Mouse (Mus musculus) cerebellum, adult 18-20 months (tissue): ENCODE data around the gene Cacna1d.

Source experiments
- DNase-seq, 2 experiments: peaks; one replicate each; pipeline ENCODE4 v3.0.0; 2021

Gene Cacna1d

GRCm38 (mm10) chr14:30363487-30364167 lies 127.6 kb downstream of the Cacna1d start:
- no peak for DNase-seq

GRCm38 (mm10) chr14:30362370-30362769 lies 128.9 kb downstream of the Cacna1d start:
- DNase-seq, result no peak

- DNase-seq, result no peak
Observed at GRCm38 (mm10) chr14:30360478-30360877, 130.8 kb downstream of the Cacna1d start.

DNA sequence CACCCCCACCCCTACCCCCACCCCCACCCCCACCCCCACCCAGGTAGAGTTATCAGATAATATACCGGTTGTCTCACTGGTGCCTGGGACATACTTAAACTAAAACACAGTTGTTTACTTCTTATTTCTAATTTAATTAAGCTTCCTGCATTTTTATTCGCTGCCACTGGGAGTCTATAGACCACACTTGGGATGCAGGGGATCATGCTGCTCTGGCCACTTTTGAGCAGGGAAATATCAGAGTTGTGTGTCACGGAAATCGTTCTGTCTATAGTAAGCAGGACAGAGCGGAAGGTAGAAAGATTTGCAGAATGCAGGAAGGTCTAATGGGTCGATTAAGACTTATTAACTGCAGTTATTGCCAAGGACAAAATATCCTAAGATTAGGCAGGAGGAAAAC lies 131.3 kb downstream of the Cacna1d start:
- no peak for DNase-seq

DNA sequence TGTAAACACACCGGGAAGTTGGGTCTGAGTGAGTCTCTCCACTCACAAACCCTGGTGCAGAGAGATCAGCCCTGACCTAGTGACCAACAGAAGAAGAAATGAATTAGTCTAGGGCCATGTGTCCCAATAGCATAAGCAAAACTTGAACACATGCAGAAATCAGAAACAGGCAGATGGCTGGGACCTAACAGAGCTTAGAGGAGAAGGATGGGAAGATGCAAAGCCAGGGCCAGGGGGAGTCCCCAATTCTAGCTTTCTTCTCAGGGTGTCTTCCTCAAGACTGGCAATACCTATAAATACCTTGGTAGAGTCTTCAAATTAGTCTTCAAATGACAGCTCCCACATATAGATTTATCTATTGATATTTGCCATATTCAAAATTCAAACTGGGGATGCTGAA lies 133.2 kb downstream of the Cacna1d start:
- no peak for DNase-seq

DNA sequence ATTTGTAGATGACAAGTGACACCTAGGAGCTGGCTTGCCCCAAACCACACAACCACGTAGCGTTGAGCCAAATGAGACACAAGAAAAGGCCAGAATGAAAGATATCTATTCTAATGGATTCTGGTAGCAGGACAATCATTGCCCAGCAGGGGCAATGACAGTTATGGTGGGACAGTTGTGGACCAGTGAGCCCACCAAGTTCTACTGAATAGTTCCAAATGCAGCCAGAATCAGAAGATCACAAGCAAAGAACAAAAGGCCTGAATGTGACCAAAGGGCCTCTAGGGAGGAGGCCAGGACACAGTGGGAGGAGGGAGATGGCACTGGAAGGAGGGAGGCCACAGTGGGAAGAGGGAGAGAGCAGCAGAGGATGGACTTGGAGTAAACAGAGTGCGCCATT lies 134.8 kb downstream of the Cacna1d start:
- no peak for DNase-seq

- DNase-seq, result no peak
Observed at GRCm38 (mm10) chr14:30354761-30355160, 136.5 kb downstream of the Cacna1d start.

DNA sequence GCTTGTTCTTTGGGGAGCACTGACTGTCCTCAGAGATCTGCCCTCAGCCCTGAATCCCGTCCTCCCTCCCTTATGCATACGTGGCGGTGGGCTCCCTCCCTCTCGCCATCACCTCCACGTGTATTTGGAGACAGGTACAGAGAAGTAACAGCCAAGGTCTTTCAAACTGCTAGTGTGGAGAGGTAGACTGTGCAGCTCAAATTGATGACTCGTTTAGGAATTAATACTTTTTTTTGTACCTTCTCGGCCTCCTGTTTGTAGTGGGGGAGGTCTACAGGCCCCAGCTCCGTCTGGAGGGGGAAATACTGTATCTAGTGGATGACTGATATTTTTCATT lies 137.2 kb downstream of the Cacna1d start:
- no peak for DNase-seq

DNA sequence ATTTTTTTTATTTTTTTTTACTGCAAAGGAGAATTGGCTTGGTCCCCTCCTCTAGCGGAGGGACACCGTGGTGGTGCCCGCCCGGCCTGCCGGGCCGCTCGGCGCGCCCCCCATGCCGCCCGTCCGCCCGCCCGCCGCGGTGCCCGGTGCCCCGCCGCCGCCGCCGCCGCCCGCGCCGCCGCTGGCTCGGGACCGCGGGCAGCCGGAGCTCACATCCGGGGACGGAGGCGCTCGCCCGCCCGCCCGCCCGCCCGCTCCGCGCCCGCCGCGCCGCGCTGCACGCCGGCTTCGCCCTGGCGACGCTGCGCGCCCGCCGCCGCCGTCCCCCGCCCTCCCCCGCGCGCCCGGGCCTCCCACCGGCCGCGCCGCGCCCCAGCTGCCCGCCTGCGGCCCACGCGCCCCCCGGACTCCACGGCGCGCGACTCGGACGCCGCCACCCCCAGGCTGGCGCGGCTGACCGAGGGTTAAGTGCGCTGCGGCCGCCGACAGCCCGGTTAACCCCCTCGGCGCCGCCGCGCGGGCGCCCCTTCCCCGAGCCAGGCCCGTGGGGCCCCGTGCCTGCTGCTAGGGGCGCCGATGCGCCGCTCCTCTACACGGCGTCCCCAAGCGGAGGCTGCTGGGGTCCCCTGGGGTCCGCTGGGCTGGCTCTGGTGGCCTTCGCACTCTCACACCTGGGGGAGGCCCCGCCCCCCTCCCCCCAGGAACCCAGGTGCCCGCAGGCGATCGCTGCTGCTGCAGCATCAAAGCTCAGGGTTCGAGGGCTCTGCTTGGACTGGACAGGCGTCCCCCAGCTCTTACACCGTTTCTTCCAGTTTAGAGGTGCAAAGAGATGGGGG lies 137.7 kb downstream of the Cacna1d start:
- DNase-seq, result peak; percentile 19 to 61

- DNase-seq, result peak; percentile 33 to 40
Observed at GRCm38 (mm10) chr14:30352951-30353270, 138.3 kb downstream of the Cacna1d start.

GRCm38 (mm10) chr14:30352061-30352950 lies 138.9 kb downstream of the Cacna1d start:
- peak; percentile 48 to 58 for DNase-seq

- no peak for DNase-seq
Observed at GRCm38 (mm10) chr14:30350285-30350684, 141.0 kb downstream of the Cacna1d start.

GRCm38 (mm10) chr14:30344948-30345865 lies 146.0 kb downstream of the Cacna1d start:
- peak; percentile 35 to 49 for DNase-seq

DNA sequence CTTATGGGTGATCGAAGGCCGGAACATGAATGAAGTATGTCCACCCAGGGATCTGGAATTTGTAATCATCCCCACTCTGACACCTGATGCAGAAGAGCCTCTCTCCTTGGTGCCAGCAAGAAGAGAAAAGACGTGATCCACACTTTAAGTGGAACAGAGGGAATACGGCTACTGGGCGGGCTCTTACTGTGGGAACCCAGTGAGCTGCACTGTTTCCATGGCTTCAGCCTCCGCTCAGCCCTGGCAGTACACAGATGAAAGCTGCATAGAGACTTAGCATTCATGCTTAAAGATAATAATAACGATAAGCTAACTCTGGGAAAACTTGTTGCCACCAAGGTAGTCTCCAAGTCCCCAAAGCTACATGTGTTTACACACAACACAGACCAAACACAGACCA lies 147.5 kb downstream of the Cacna1d start:
- DNase-seq, result no peak

GRCm38 (mm10) chr14:30341825-30342590 lies 149.2 kb downstream of the Cacna1d start:
- no peak for DNase-seq

DNA sequence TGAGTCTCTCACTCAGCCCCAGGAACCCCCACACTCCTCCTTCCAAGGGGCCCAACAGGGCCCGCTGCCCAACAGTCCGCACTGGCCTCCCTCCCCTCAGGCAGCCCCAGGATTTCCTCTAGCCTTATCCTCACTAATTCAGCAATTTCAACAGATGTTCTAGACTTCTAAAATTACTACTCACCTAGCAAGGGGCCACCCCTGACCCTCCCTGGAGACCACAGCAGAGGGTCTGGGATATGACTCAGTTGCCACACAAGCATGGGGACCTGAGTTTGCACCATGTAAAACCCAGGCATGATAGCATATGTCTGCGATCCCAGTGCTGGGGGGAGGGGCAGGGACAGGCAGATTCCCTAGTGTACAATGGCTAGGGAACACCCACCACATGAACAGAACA lies 151.1 kb downstream of the Cacna1d start:
- DNase-seq, result no peak

- no peak for DNase-seq
Observed at GRCm38 (mm10) chr14:30331856-30332255, 159.4 kb downstream of the Cacna1d start.

DNA sequence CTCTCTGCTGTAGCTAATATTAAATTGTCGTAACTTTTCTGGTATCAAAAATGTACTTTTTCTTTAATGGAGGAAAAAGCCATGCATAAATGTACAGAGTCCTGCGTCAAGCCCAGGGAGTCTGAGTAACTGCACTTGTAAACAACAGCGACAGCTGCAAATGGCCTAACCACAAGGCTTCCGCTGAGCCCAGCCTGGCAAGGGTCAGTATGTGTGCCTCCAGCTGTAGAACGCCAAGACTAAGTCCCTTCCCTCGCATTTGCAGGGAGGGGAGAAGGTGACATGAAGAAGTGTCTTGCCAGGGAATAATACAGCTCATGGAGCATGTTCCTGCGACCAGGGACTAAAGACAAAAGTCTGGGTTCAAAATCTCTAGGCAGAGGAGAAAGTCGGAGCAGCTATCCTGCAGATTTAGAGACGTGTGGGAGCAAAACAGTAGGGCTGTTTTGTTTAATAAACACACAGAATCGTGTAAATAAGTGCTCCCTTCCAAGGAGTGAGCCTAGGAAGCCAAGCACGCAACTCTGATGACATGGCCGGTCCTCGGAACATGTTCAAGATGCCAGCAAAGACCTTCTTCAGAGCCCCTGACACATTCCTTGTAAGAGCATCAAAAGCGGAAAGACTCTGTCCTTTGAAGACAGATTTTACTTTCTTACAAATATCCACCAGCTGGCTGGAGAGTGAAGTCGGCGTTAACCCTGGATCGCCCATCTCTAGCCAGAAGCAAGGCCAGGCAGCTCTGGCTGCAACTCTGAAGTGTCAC lies 160.7 kb downstream of the Cacna1d start:
- no peak for DNase-seq

- no peak for DNase-seq
Observed at GRCm38 (mm10) chr14:30329109-30329508, 162.1 kb downstream of the Cacna1d start.

DNA sequence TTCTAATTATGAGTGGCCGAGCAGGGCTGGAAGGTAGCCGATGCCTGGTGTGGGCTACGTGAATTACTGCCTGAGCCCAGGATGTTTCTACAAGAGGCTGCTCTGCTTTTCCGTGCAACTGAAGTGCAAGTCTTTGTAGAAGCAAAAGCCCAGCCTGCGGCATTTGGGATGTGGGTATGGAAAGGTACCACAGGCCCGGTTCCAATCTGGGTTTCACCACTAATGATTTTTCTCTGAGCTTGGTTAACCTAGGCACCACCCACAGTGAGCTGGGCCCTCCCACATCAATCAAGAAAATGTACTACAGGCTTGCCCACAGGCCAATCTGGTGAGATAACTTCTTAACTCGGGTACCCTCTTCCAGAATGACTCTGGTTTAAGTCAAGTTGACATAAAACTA lies 163.8 kb downstream of the Cacna1d start:
- DNase-seq, result no peak

- DNase-seq, result no peak
Observed at GRCm38 (mm10) chr14:30327051-30327450, 164.2 kb downstream of the Cacna1d start.
